Comparison of ENCODE assay signal across 32 mouse cellular contexts in the genomic region with DNA sequence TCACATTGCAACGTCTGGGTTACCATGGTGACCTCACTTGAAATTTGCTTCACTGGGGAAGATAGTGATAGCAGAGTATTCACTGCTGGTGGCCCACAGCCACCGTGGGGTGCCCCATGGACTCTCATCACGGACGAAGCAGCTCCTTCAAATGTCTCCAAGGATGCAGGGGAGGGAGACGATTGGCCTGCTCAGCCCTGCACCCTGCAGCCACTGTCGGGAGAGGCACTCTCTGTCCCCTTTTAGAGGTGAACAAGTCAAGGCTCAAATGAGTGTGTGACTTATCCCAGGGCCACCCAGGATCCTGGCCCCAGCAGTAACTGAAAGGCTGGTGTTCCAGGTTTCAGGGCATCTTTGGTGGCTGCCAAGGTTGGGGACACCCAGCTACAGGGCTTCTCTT.
"Had no signal": no experiment of that assay in that cellular context is flagged by ENCODE, and none has a peak within 500 bp of the region (broad histone marks: within the 10 kb centered on the region; RNA-seq: fewer than 3 reads in every experiment).

No protein-coding gene starts in this region.

- H3K27ac ChIP-seq: limb, embryonic 10.5 days; limb, embryonic 12.5 days; limb, embryonic 13.5 days; limb, embryonic 15.5 days; liver, embryonic 12.5 days; liver, embryonic 13.5 days; liver, embryonic 14.5 days; liver, embryonic 15.5 days; lung, embryonic 15.5 days; macrophage; midbrain, embryonic 10.5 days; midbrain, embryonic 12.5 days; midbrain, embryonic 13.5 days; midbrain, embryonic 15.5 days; neural tube, embryonic 12.5 days had no signal

- H3K4me2 ChIP-seq: limb, embryonic 12.5 days; limb, embryonic 13.5 days; limb, embryonic 15.5 days; liver, embryonic 11.5 days; liver, embryonic 12.5 days; liver, embryonic 13.5 days; liver, embryonic 15.5 days; lung, embryonic 14.5 days; lung, embryonic 15.5 days; midbrain, embryonic 11.5 days; midbrain, embryonic 12.5 days; midbrain, embryonic 13.5 days; midbrain, embryonic 15.5 days; neural tube, embryonic 12.5 days had no signal

- H3K4me1 ChIP-seq: midbrain, embryonic 12.5 days; midbrain, embryonic 13.5 days; midbrain, embryonic 15.5 days; neural tube, embryonic 12.5 days had no signal

- ATAC-seq: liver, embryonic 12.5 days; liver, postnatal 0 days; lung, postnatal 0 days; midbrain, embryonic 13.5 days; midbrain, embryonic 15.5 days; midbrain, embryonic 16.5 days had no signal

- H3K27me3 ChIP-seq: limb, embryonic 12.5 days; limb, embryonic 13.5 days; limb, embryonic 15.5 days; liver, embryonic 15.5 days; lung, embryonic 15.5 days; midbrain, embryonic 12.5 days; midbrain, embryonic 13.5 days; midbrain, embryonic 15.5 days; neural tube, embryonic 12.5 days had no signal

- H3K36me3 ChIP-seq: limb, embryonic 10.5 days; limb, embryonic 12.5 days; limb, embryonic 13.5 days; limb, embryonic 15.5 days; liver, embryonic 12.5 days; liver, embryonic 13.5 days; liver, embryonic 15.5 days; lung, embryonic 15.5 days; midbrain, embryonic 10.5 days; midbrain, embryonic 12.5 days; midbrain, embryonic 13.5 days; midbrain, embryonic 15.5 days; neural tube, embryonic 12.5 days had no signal

- H3K9me3 ChIP-seq: limb, embryonic 10.5 days; limb, embryonic 12.5 days; limb, embryonic 13.5 days; limb, embryonic 15.5 days; liver, embryonic 12.5 days; liver, embryonic 13.5 days; liver, embryonic 15.5 days; lung, embryonic 15.5 days; midbrain, embryonic 10.5 days; midbrain, embryonic 12.5 days; midbrain, embryonic 13.5 days; midbrain, embryonic 15.5 days; neural tube, embryonic 12.5 days had no signal

- DNase-seq: left cerebral cortex, postnatal 4 days; liver; liver, embryonic 13.5 days; liver, postnatal 0 days; lung, adult 18-20 months; lung, adult 2 months; lung, embryonic 14.5 days; lung, postnatal 10 days; lung, postnatal 14 days; lung, postnatal 36 days; lung, postnatal 4 days; midbrain, embryonic 14.5 days had no signal

- H3K4me3 ChIP-seq: limb, embryonic 10.5 days; limb, embryonic 12.5 days; limb, embryonic 13.5 days; limb, embryonic 15.5 days; liver, embryonic 12.5 days; liver, embryonic 13.5 days; liver, embryonic 15.5 days; lung, embryonic 15.5 days; megakaryocyte, embryonic 14.5 days; midbrain, embryonic 10.5 days; midbrain, embryonic 12.5 days; midbrain, embryonic 13.5 days; midbrain, embryonic 15.5 days; myocyte; neural tube, embryonic 12.5 days had no signal

- H3K9ac ChIP-seq: limb, embryonic 12.5 days; limb, embryonic 13.5 days; limb, embryonic 15.5 days; liver, embryonic 12.5 days; liver, embryonic 13.5 days; liver, embryonic 14.5 days; liver, embryonic 15.5 days; liver, postnatal 0 days; lung, embryonic 14.5 days; lung, embryonic 15.5 days; midbrain, embryonic 12.5 days; midbrain, embryonic 13.5 days; midbrain, embryonic 15.5 days; neural tube, embryonic 12.5 days had no signal
